Mouse (Mus musculus) liver, adult 2 months (tissue): ENCODE data around the gene Ppp4r1.

Experiments used
- CTCF ChIP-seq: fragments of 200-500 bp; IDR thresholded peaks from 2 replicates; pipeline ENCODE4 v1.5.1; 2011; ENCODE audit warnings: low read depth, low read length, control low read depth
- POLR2A ChIP-seq: fragments of 200-500 bp; IDR thresholded peaks from 2 replicates; pipeline ENCODE4 v1.6.1; 2011; ENCODE audit warnings: low read length, control low read depth; ENCODE audit not compliant: insufficient read depth; ENCODE audit errors: extremely low read depth

DNA sequence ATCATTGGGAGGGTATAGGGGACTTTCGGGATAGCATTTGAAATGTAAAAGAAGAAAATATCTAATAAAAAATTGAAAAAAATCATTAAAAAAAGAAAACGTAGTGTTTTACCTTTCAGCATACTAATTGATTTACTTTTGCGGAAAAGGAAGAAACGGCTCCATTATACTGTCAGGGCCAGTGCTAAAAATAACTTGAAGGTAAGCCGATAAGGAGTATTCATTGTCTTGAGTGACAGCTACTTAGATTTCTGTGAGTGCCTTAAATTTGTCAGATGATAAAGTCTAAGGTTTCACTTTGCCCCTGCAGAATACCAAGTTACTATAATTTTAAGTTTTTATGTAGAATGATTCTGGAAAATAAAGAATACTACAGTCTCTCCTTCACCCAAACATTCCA, 37.8 kb downstream of the Ppp4r1 start:
- TF ChIP-seq POLR2A (no peak), CTCF (no peak)
